Mouse (Mus musculus) kidney, adult 8-10 months (tissue): ENCODE measurements around the gene Samd14.
"Not testable (repeated sequence)": the region's sequence is repeated elsewhere in the genome, so short reads cannot be mapped to it uniquely, and the experiment has no call there.

Experiments used
- DNase-seq, 2 experiments: peaks; one replicate each; pipeline ENCODE4 v3.0.0; 2022

Gene Samd14

GRCm38 (mm10) chr11:95006525-95007219 is 3.0 kb upstream of the Samd14 start:
- peak; percentile 74 to 79 for DNase-seq

- no peak for DNase-seq
Observed at GRCm38 (mm10) chr11:95007418-95007817, 2.3 kb upstream of the Samd14 start.

- DNase-seq = no peak
Observed at GRCm38 (mm10) chr11:95008661-95009628, 734 bp upstream of the Samd14 start.

GRCm38 (mm10) chr11:95010141-95010739 is 561 bp downstream of the Samd14 start:
- no peak for DNase-seq

- DNase-seq = not testable (repeated sequence)
Observed at GRCm38 (mm10) chr11:95010841-95011403, 1.2 kb downstream of the Samd14 start.

GRCm38 (mm10) chr11:95011416-95011815 is 1.7 kb downstream of the Samd14 start:
- DNase-seq = no peak

- no peak for DNase-seq
Observed at GRCm38 (mm10) chr11:95012075-95012474, 2.4 kb downstream of the Samd14 start.

- no peak for DNase-seq
Observed at GRCm38 (mm10) chr11:95012487-95012886, 2.8 kb downstream of the Samd14 start.

- no peak for DNase-seq
Observed at GRCm38 (mm10) chr11:95015484-95015883, 5.8 kb downstream of the Samd14 start.

- DNase-seq = no peak
Observed at GRCm38 (mm10) chr11:95022237-95022992, 12.7 kb downstream of the Samd14 start.

GRCm38 (mm10) chr11:95023481-95023880 is 13.8 kb downstream of the Samd14 start:
- no peak for DNase-seq

- peak; percentile 68 to 71 for DNase-seq
Observed at GRCm38 (mm10) chr11:95024439-95025184, 14.9 kb downstream of the Samd14 start.

- no peak for DNase-seq
Observed at GRCm38 (mm10) chr11:95025227-95026012, 15.7 kb downstream of the Samd14 start.

- no peak for DNase-seq
Observed at GRCm38 (mm10) chr11:95026090-95026542, 16.4 kb downstream of the Samd14 start.

GRCm38 (mm10) chr11:95026849-95027248 is 17.2 kb downstream of the Samd14 start:
- no peak for DNase-seq

GRCm38 (mm10) chr11:95027850-95028470 is 18.3 kb downstream of the Samd14 start:
- DNase-seq = no peak

- peak; percentile 67 to 71 for DNase-seq
Observed at GRCm38 (mm10) chr11:95032945-95033344, 23.3 kb downstream of the Samd14 start.

- no peak for DNase-seq
Observed at GRCm38 (mm10) chr11:95033617-95034016, 23.9 kb downstream of the Samd14 start.

- DNase-seq = no peak
Observed at GRCm38 (mm10) chr11:95034902-95035301, 25.2 kb downstream of the Samd14 start.

- no peak for DNase-seq
Observed at GRCm38 (mm10) chr11:95036521-95036920, 26.8 kb downstream of the Samd14 start.
